Mouse (Mus musculus): ENCODE measurements around the gene Epha8. TPM values are rescaled to one million over a fixed set of nuclear protein-coding genes. Genes with fewer than 3 reads are reported as not detected.

The Epha8 gene
- total RNA-seq, 4 experiments from 2014 or later = not detected

GRCm38 (mm10) chr4:136907033-136907432 lies 49.6 kb downstream of the Epha8 start:
- no peak for DNase-seq (ENCODE audit: low spot score in 2 of 2)

- no peak for DNase-seq (ENCODE audit: low spot score in 2 of 2)
Observed at GRCm38 (mm10) chr4:136904767-136905539, 51.7 kb downstream of the Epha8 start.

GRCm38 (mm10) chr4:136899154-136899553 lies 57.5 kb downstream of the Epha8 start:
- DNase-seq (ENCODE audit: low spot score in 2 of 2) = no peak

- DNase-seq (ENCODE audit: low spot score in 2 of 2) = no peak
Observed at GRCm38 (mm10) chr4:136898637-136899036, 58.0 kb downstream of the Epha8 start, which contains the start of gene C1qa. Gene C1qa (minus strand): TSS chr4:136898803.

GRCm38 (mm10) chr4:136898084-136898598 lies 58.5 kb downstream of the Epha8 start:
- DNase-seq (ENCODE audit: low spot score in 2 of 2) = no peak

- DNase-seq (ENCODE audit: low spot score in 2 of 2) = no peak
Observed at GRCm38 (mm10) chr4:136896461-136896860, 60.2 kb downstream of the Epha8 start.

- DNase-seq (ENCODE audit: low spot score in 2 of 2) = no peak
Observed at GRCm38 (mm10) chr4:136895861-136896260, 60.8 kb downstream of the Epha8 start.

- DNase-seq (ENCODE audit: low spot score in 2 of 2) = no peak
Observed at GRCm38 (mm10) chr4:136894821-136895220, 61.8 kb downstream of the Epha8 start.

- DNase-seq (ENCODE audit: low spot score in 2 of 2) = no peak
Observed at GRCm38 (mm10) chr4:136893691-136894543, 62.7 kb downstream of the Epha8 start.

GRCm38 (mm10) chr4:136892811-136893210 lies 63.8 kb downstream of the Epha8 start, which contains the start of gene C1qc:
Gene C1qc (minus strand): TSS chr4:136893065.
- no peak for DNase-seq (ENCODE audit: low spot score in 2 of 2)

- no peak for DNase-seq (ENCODE audit: low spot score in 2 of 2)
Observed at GRCm38 (mm10) chr4:136892371-136892770, 64.2 kb downstream of the Epha8 start.

- DNase-seq (ENCODE audit: low spot score in 2 of 2) = no peak
Observed at GRCm38 (mm10) chr4:136891115-136891514, 65.5 kb downstream of the Epha8 start.

- DNase-seq (ENCODE audit: low spot score in 2 of 2) = no peak
Observed at GRCm38 (mm10) chr4:136889981-136890380, 66.6 kb downstream of the Epha8 start.

- DNase-seq (ENCODE audit: low spot score in 2 of 2) = no peak
Observed at GRCm38 (mm10) chr4:136887714-136888113, 68.9 kb downstream of the Epha8 start.

GRCm38 (mm10) chr4:136886101-136886500 lies 70.5 kb downstream of the Epha8 start, which contains the start of gene C1qb:
Gene C1qb (minus strand): TSS chr4:136886187.
- DNase-seq (ENCODE audit: low spot score in 2 of 2) = no peak

Other genes with a start within 250 kb of the Epha8 start
- under 1 TPM in 3 of 4 experiments, not detected in 1; 0.24 to 0.75 (median 0.56) TPM for gene Ephb2, start 120.8 kb downstream of the Epha8 start, total RNA-seq (2022)
- 10 to 100 TPM in 1 of 4 experiments, 1 to 10 TPM in 3; 3.3 to 11.0 (median 7.2) TPM for gene C1qb, start 70.6 kb downstream of the Epha8 start, total RNA-seq (2022)
- 1 to 10 TPM; 2.2 to 8.2 (median 5.5) TPM for gene C1qc, start 63.8 kb downstream of the Epha8 start, total RNA-seq (2022)
- gene C1qa, start 58.0 kb downstream of the Epha8 start, total RNA-seq (2022) = 10 to 100 TPM in 1 of 4 experiments, 1 to 10 TPM in 3; 2.6 to 11.5 (median 6.7) TPM
- 10 to 100 TPM in 1 of 4 experiments, 1 to 10 TPM in 3; 6.7 to 10.3 (median 8.5) TPM for gene Zbtb40, start 92.0 kb upstream of the Epha8 start, total RNA-seq (2022)

All from gastrocnemius, adult 8-10 months (tissue).